Mouse (Mus musculus) embryo, embryonic 11 days (tissue): ENCODE results near the gene Ugt1a1.
"Not testable (repeated sequence)": the region's sequence is repeated elsewhere in the genome, so short reads cannot be mapped to it uniquely, and the experiment has no call there.

Experiments used
- DNase-seq: peaks from one replicate; pipeline ENCODE4 v3.0.0-alpha.2; 2015

Ugt1a1 gene

GRCm38 (mm10) chr1:88218591-88218990 is 6.8 kb downstream of the Ugt1a1 start:
- no peak for DNase-seq

- no peak for DNase-seq
Observed at GRCm38 (mm10) chr1:88219054-88219453, 7.3 kb downstream of the Ugt1a1 start.

GRCm38 (mm10) chr1:88220336-88220735 is 8.6 kb downstream of the Ugt1a1 start:
- no peak for DNase-seq

GRCm38 (mm10) chr1:88222216-88222615 is 10.5 kb downstream of the Ugt1a1 start:
- DNase-seq, result no peak

- DNase-seq, result not testable (repeated sequence)
Observed at GRCm38 (mm10) chr1:88223011-88223515, 11.3 kb downstream of the Ugt1a1 start.

- no peak for DNase-seq
Observed at GRCm38 (mm10) chr1:88223591-88223990, 11.8 kb downstream of the Ugt1a1 start.

GRCm38 (mm10) chr1:88224029-88224776 is 12.4 kb downstream of the Ugt1a1 start:
- no peak for DNase-seq

- DNase-seq, result not testable (repeated sequence)
Observed at GRCm38 (mm10) chr1:88225301-88225700, 13.5 kb downstream of the Ugt1a1 start.

GRCm38 (mm10) chr1:88225741-88226140 is 14.0 kb downstream of the Ugt1a1 start:
- no peak for DNase-seq

- no peak for DNase-seq
Observed at GRCm38 (mm10) chr1:88226670-88227379, 15.1 kb downstream of the Ugt1a1 start, which contains the start of gene Mroh2a. Gene Mroh2a, plus strand, starts transcription at chr1:88226986.

GRCm38 (mm10) chr1:88227482-88227881 is 15.7 kb downstream of the Ugt1a1 start:
- no peak for DNase-seq

- no peak for DNase-seq
Observed at GRCm38 (mm10) chr1:88228121-88228520, 16.4 kb downstream of the Ugt1a1 start.

- DNase-seq, result no peak
Observed at GRCm38 (mm10) chr1:88229566-88229965, 17.8 kb downstream of the Ugt1a1 start.

- no peak for DNase-seq
Observed at GRCm38 (mm10) chr1:88229986-88230385, 18.2 kb downstream of the Ugt1a1 start.

GRCm38 (mm10) chr1:88230421-88230820 is 18.7 kb downstream of the Ugt1a1 start:
- no peak for DNase-seq

GRCm38 (mm10) chr1:88230981-88231802 is 19.4 kb downstream of the Ugt1a1 start:
- no peak for DNase-seq

GRCm38 (mm10) chr1:88231803-88232499 is 20.2 kb downstream of the Ugt1a1 start:
- DNase-seq, result no peak

- DNase-seq, result no peak
Observed at GRCm38 (mm10) chr1:88232664-88233380, 21.1 kb downstream of the Ugt1a1 start.

- DNase-seq, result no peak
Observed at GRCm38 (mm10) chr1:88233421-88234247, 21.9 kb downstream of the Ugt1a1 start.

- no peak for DNase-seq
Observed at GRCm38 (mm10) chr1:88234248-88234610, 22.5 kb downstream of the Ugt1a1 start.

GRCm38 (mm10) chr1:88234646-88235045 is 22.9 kb downstream of the Ugt1a1 start:
- DNase-seq, result no peak
